Mouse (Mus musculus): ENCODE measurements around the gene Jmy. TPM values are rescaled to one million over a fixed set of nuclear protein-coding genes. Genes with fewer than 3 reads are reported as not detected.

Jmy gene
- total RNA-seq, 1 experiment from 2014 or later = 8.7 TPM

DNA sequence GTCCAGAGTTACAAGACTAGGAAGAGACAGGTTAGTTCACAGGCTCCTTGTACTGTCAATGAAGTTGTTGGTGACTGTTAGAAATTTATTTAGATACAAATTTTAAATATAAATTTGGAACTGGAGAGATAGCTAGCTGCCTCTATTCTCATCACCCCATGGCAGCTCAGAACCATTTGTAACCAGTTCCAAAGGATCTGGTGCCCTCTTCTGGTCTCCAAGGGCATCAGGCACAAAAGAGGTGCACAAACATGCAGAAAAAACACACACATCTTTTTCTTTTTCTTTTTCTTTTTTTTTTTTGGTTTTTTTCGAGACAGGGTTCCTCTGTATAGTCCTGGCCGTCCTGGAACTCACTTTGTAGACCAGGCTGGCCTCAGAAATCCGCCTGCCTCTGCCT lies 18.5 kb downstream of the Jmy start:
- ATAC-seq (replicated peaks; ENCODE audit: insufficient number of reproducible peaks, low FRiP score, low TSS enrichment, poor library complexity, severe bottlenecking) = no peak

- ATAC-seq (replicated peaks; ENCODE audit: insufficient number of reproducible peaks, low FRiP score, low TSS enrichment, poor library complexity, severe bottlenecking) = no peak
These were observed 21.3 kb downstream of the Jmy start for GRCm38 (mm10) chr13:93478344-93478743.

DNA sequence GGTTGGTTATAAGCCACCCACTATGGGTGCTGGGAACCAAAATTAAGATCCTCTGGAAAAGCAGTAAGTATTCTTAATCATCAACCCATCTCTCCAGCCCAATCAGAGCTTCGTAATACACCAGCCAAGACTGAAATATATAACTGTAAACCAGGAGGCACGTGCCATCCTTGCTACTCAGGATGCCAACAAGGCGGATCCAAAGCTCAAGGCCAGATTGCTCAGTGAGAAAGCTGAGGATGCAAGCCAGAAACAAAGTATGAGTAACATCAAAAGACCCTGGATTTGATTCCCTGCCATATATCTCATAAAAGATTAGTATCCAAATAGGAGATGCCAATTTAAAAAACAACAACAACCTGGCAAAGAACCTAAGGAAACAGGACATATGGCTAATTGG lies 31.3 kb downstream of the Jmy start:
- no peak for ATAC-seq (replicated peaks; ENCODE audit: insufficient number of reproducible peaks, low FRiP score, low TSS enrichment, poor library complexity, severe bottlenecking)

GRCm38 (mm10) chr13:93459566-93459965 lies 40.0 kb downstream of the Jmy start:
- ATAC-seq (replicated peaks; ENCODE audit: insufficient number of reproducible peaks, low FRiP score, low TSS enrichment, poor library complexity, severe bottlenecking) = no peak

GRCm38 (mm10) chr13:93458616-93459015 lies 41.0 kb downstream of the Jmy start:
- no peak for ATAC-seq (replicated peaks; ENCODE audit: insufficient number of reproducible peaks, low FRiP score, low TSS enrichment, poor library complexity, severe bottlenecking)

DNA sequence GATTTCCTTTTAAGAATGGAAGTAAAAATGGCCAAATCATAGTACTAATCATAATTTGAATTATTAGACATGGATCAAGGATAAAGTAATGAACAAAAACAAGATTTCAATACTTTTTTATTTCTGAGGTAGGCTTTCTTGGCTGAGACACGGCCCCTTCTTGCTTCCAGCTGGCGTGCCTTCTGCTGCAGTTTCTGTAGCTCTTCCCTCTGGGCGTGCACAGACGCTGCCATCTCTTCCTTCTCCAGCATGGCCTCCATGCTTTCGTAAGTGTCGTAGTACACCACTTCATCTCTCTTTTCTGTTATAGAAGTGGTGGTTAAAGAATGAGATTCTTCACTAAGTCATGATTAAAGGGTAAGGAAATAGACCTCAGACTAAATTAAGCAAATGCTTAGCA lies 46.3 kb downstream of the Jmy start:
- no peak for ATAC-seq (replicated peaks; ENCODE audit: insufficient number of reproducible peaks, low FRiP score, low TSS enrichment, poor library complexity, severe bottlenecking)

GRCm38 (mm10) chr13:93440167-93440566 lies 59.4 kb downstream of the Jmy start:
- ATAC-seq (replicated peaks; ENCODE audit: insufficient number of reproducible peaks, low FRiP score, low TSS enrichment, poor library complexity, severe bottlenecking) = 0 out of 2 replicates have a peak, but pooled peaks have one; percentile 35

- ATAC-seq (replicated peaks; ENCODE audit: insufficient number of reproducible peaks, low FRiP score, low TSS enrichment, poor library complexity, severe bottlenecking) = no peak
These were observed 70.4 kb downstream of the Jmy start for GRCm38 (mm10) chr13:93429205-93429604.

GRCm38 (mm10) chr13:93427920-93428876 lies 71.4 kb downstream of the Jmy start:
- no peak for ATAC-seq (replicated peaks; ENCODE audit: insufficient number of reproducible peaks, low FRiP score, low TSS enrichment, poor library complexity, severe bottlenecking)

- ATAC-seq (replicated peaks; ENCODE audit: insufficient number of reproducible peaks, low FRiP score, low TSS enrichment, poor library complexity, severe bottlenecking) = no peak
These were observed 76.4 kb downstream of the Jmy start for GRCm38 (mm10) chr13:93423224-93423623.

DNA sequence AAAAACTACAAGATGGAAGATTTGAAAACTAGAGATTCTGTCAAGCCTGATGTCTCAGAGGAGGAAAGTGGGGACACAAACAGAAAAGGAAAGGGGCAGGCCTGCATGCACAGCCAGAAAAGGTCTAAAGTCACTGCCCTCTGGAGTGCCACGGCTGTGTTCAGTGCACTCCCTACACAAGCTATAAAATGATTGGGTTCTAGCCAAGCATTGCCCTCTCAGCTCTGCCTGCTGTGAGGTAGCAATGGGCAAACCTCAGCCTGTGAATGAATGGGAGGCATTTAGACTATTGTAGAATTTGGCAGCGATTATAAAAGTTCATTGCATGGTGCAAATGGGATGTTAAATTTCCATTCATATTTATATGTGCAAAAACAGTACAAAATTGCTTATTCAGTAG lies 79.8 kb downstream of the Jmy start:
- no peak for ATAC-seq (replicated peaks; ENCODE audit: insufficient number of reproducible peaks, low FRiP score, low TSS enrichment, poor library complexity, severe bottlenecking)

GRCm38 (mm10) chr13:93418292-93418691 lies 81.3 kb downstream of the Jmy start:
- ATAC-seq (replicated peaks; ENCODE audit: insufficient number of reproducible peaks, low FRiP score, low TSS enrichment, poor library complexity, severe bottlenecking) = no peak

GRCm38 (mm10) chr13:93415055-93415454 lies 84.6 kb downstream of the Jmy start:
- ATAC-seq (replicated peaks; ENCODE audit: insufficient number of reproducible peaks, low FRiP score, low TSS enrichment, poor library complexity, severe bottlenecking) = no peak

- no peak for ATAC-seq (replicated peaks; ENCODE audit: insufficient number of reproducible peaks, low FRiP score, low TSS enrichment, poor library complexity, severe bottlenecking)
These were observed 89.3 kb downstream of the Jmy start for GRCm38 (mm10) chr13:93410343-93410742.

GRCm38 (mm10) chr13:93406855-93407254 lies 92.8 kb downstream of the Jmy start:
- no peak for ATAC-seq (replicated peaks; ENCODE audit: insufficient number of reproducible peaks, low FRiP score, low TSS enrichment, poor library complexity, severe bottlenecking)

DNA sequence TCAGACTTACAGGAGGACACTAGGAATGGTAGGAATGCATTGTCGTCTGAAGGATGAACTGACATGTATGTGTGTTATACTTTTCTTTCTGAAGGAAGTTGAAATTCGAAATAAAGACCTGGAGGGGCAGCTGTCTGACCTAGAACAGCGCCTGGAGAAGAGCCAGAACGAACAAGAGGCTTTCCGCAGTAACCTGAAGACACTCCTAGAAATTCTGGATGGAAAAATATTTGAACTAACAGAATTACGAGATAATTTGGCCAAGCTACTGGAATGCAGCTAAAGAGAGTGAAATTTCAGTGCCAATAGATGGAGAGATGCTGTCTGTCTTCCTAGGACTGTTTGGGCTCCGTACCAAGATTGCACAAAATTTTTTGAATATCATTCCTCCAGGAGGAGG lies 97.7 kb downstream of the Jmy start:
- ATAC-seq (replicated peaks; ENCODE audit: insufficient number of reproducible peaks, low FRiP score, low TSS enrichment, poor library complexity, severe bottlenecking) = no peak

GRCm38 (mm10) chr13:93399710-93400216 lies 99.8 kb downstream of the Jmy start:
- no peak for ATAC-seq (replicated peaks; ENCODE audit: insufficient number of reproducible peaks, low FRiP score, low TSS enrichment, poor library complexity, severe bottlenecking)

DNA sequence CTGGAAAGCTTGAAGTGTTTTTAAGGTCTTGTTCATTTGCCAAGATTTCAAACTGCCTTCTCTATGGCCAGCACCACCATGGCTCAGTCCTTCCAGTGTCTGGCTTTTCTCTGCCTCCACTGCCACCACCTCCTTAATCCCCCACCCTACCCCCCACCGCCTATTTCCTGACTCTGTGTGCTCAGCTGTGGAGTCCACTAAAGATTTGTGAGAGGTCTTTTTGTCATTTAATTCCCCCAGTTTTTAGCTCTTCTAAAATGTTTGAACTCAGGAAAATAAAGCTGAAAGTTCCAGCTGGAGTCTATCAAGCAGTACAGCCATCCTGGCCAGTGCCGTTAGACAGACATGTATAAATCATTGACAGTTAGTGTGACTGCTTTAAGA lies 110.4 kb downstream of the Jmy start:
- no peak for ATAC-seq (replicated peaks; ENCODE audit: insufficient number of reproducible peaks, low FRiP score, low TSS enrichment, poor library complexity, severe bottlenecking)

DNA sequence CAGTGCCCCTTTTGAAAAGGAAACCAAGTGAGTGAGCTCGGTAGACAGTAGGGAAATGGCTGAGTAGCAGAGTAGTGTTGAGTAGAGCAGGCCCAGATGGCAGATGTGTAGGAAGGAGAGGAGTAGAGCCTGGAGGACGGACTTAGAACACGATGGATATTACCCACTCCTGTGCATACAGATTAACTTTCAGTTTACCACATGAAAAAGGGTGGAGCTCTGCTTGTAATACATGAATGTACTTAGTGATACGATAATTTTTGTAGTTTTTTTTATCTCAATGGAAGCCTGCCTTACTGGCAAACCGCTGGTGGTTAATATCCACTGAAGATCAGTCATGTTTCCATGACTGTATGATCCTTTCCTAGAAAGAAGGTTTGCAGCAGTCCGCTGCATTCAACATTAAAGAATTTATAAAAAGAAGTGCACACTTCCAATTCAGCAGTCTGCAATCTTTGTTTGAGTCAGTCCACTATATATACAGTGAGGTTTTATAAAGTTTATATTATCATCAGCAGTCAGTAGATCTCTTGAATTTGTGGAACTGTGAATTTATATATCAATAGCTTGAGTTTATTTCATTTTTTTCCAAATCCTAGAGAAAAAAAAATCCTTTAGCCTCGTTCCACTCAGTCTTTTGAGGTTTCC lies 110.9 kb downstream of the Jmy start:
- ATAC-seq (replicated peaks; ENCODE audit: insufficient number of reproducible peaks, low FRiP score, low TSS enrichment, poor library complexity, severe bottlenecking) = no peak

- ATAC-seq (replicated peaks; ENCODE audit: insufficient number of reproducible peaks, low FRiP score, low TSS enrichment, poor library complexity, severe bottlenecking) = no peak
These were observed 112.2 kb downstream of the Jmy start for GRCm38 (mm10) chr13:93387440-93387839.
